Mouse (Mus musculus) heart, embryonic 16.5 days (tissue): ENCODE data around the gene Ccdc9b. TPM values are rescaled to one million over a fixed set of nuclear protein-coding genes. Genes with fewer than 3 reads are reported as not detected.

Source experiments
- ATAC-seq: fragments of 200-750 bp; cut with Nextera tagmentation; replicated peaks from 2 replicates; pipeline ENCODE4 v1.8.0; 2017; ENCODE audit warnings: moderate number of reproducible peaks; ENCODE audit not compliant: insufficient read depth, low FRiP score; ENCODE audit errors: extremely low read depth
- H3K27ac ChIP-seq: fragments of 300-500 bp; sonication (generic); 2 replicates; pipeline ENCODE4 v1.5.1; 2014; ENCODE audit warnings: mild to moderate bottlenecking, low read length, control low read depth, moderate library complexity
- H3K27me3 ChIP-seq: fragments of 300-500 bp; sonication (generic); 2 replicates; pipeline ENCODE4 v1.6.1; 2014; ENCODE audit warnings: low read length, mixed read lengths; ENCODE audit not compliant: control insufficient read depth, insufficient read depth
- H3K36me3 ChIP-seq: fragments of 300-500 bp; sonication (generic); 2 replicates; pipeline ENCODE4 v1.6.1; 2014; ENCODE audit not compliant: control insufficient read depth, insufficient read depth
- H3K4me1 ChIP-seq: fragments of 300-500 bp; sonication (generic); 2 replicates; pipeline ENCODE4 v1.6.1; 2014; ENCODE audit warnings: low read length, mixed read lengths; ENCODE audit not compliant: control insufficient read depth, insufficient read depth
- H3K4me2 ChIP-seq: fragments of 300-500 bp; sonication (generic); 2 replicates; pipeline ENCODE4 v1.6.1; 2014; ENCODE audit warnings: low read depth, mild to moderate bottlenecking, control low read depth, low read length
- H3K4me3 ChIP-seq: fragments of 300-500 bp; sonication (generic); 2 replicates; pipeline ENCODE4 v1.5.1; 2014; ENCODE audit warnings: mild to moderate bottlenecking, control low read depth, low read length
- H3K9ac ChIP-seq: fragments of 300-500 bp; sonication (generic); 2 replicates; pipeline ENCODE4 v1.6.1; 2014; ENCODE audit warnings: low read length, control low read depth
- H3K9me3 ChIP-seq: fragments of 300-500 bp; sonication (generic); replicated peaks from 2 replicates; pipeline ENCODE4 v1.6.1; 2016; ENCODE audit warnings: low read length; ENCODE audit not compliant: control insufficient read depth
- WGBS: fragments of 180-500 bp; shearing (Covaris S2); extraction: QIAGEN DNeasy Blood & Tissue Kit; methylation state at CpG from one replicate; pipeline ENCODE4 v1.1.7; 2014; 5-methylcytosine and 5-hydroxymethylcytosine counted together
- polyA plus RNA-seq: library from polyadenylated mRNA; unstranded; fragments of >200 nt; fragmentation: Nextera tagmentation; extraction: Ambion mirVana; gene quantifications from 2 replicates; pipeline ENCODE4 v1.2.1, GENCODE M21; 2015

The Ccdc9b gene
- polyA plus RNA-seq, 1 experiment from 2014 or later, result 2.0 TPM

DNA sequence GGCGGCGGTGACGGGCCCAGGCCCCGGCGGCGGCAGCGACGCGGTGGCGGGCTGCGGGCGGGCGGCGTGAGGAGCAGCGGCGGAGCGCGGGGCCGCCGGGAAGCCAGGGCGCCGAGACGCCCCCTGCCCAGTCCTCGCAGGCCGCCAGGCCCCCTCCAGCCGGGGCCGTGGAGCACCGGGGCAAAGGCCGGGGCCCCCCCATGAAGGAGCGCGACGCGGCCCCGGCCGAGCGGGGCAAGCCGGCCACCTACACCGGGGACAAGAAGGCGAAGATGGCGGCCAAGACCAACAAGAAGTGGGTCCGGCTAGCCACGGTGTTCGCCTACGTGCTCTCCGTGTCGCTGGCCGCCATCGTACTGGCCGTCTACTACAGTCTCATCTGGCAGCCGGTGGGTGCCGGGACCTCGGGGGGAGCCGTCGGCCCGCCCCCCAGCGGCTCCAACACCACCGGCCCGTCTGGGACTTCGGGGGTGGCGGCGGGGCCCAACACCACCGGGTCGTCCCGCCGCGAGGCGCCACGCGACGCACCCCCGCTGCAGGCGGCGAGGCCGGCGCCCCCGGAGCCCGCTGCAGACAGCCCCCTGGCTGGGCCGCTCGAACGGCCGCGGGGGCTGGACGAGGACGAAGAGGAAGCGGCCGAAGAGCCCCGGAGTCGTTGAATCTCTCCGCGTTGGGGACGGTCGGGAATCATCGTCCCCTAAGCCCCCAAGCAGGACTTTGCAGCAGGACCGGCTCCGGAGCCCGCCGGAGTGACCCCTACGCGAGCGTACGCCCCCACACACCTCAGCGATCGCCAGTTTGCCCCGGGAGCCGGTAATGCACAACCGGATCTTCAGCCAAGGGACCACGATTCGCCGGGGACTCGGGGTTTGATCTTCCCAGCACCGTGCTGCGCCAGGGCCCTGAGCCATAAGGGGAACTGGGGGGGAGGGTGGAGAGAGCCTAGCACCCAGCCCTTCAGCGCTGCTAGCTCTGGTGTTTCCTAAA is 16.3 kb downstream of the Ccdc9b start:
- Histone ChIP-seq H3K9ac (peak overlapping the region; percentile 97), H3K4me1 (peaks cover 44% of the 10 kb centered on the region), H3K4me3 (peak overlapping the region; percentile 82), H3K9me3 (no peaks in the 10 kb centered on the region), H3K36me3 (peaks cover 3% of the 10 kb centered on the region), H3K27me3 (peaks cover 2% of the 10 kb centered on the region; the same call in 1 of the 2 replicates), H3K4me2 (peak overlapping the region; percentile 93), H3K27ac (peak overlapping the region; percentile 87)
- under 1% methylated on average over 101 of the region's 113 CpGs for WGBS
- peak; percentile 10 for ATAC-seq

DNA sequence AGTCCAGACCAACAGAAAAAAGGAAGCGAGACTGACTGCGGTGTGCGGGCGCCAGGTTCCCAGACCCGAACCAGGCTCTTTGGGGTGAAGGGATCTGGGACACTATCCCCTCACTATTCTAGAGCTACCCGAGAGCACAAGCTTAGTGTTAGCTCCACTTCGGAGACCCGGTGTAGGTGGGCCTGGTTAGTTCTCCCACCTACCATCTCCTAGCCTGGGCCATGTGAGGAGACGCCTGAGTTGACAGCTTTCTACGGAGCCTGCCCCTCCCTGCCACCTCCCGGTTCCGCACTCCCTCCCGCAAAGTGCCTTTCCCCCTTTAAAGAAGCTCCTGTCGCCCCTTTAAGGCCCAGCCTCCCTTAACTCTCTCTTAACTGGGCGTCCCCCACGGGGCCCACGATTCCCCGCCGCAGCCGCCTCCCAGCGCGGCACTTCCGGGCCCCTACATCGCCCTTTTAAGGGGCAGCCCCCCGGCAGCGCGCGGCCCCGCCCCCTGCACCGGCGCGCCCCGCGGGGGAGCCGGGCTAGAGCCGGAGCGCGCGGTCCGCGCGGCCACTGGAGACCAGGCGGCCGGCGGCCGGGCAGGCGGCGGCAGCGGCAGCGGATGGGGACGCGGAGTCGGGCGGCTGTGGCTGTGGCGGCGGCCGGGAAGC is 17.1 kb downstream of the Ccdc9b start, which contains the start of gene Inafm2:
Gene Inafm2, plus strand, starts transcription at position 527 of the 653 bp plus-strand sequence.
- Histone ChIP-seq H3K4me1 (peaks cover 39% of the 10 kb centered on the region), H3K9ac (peak within 1 kb of the TSS; percentile 97), H3K27ac (peak within 1 kb of the TSS; percentile 87), H3K9me3 (no peaks in the 10 kb centered on the region), H3K4me3 (peak within 1 kb of the TSS; percentile 82), H3K27me3 (peaks cover 2% of the 10 kb centered on the region; the same call in 1 of the 2 replicates), H3K36me3 (peaks cover 3% of the 10 kb centered on the region), H3K4me2 (peak within 1 kb of the TSS; percentile 93)
- peak; percentile 85 for ATAC-seq
- under 1% methylated on average over 53 of the region's 57 CpGs for WGBS

DNA sequence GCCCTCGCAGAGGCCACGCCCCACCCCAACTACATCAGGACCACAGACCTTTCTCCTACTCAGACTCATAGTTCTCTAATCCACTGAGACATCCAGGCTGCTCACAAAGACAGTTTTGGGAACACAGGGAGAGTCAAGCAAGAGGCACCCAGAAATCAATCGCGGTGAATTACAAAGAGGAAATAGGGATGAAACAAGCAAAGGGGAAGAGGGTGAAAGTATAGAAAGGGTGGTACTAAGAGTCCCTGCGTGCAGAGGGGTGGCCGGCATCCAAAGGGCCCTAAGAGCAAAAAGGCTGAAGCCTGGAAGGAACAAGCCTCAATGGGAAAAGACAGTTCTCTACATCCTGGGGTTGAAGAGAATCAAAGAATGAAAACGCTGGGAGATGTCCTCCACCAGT is 17.8 kb downstream of the Ccdc9b start:
- 26% methylated on average over 7 of the region's 7 CpGs for WGBS
- Histone ChIP-seq H3K4me1 (peaks cover 32% of the 10 kb centered on the region), H3K9ac (no peak overlapping the region), H3K27me3 (peaks cover 2% of the 10 kb centered on the region; the same call in 1 of the 2 replicates), H3K9me3 (no peaks in the 10 kb centered on the region), H3K27ac (no peak overlapping the region), H3K4me3 (peak overlapping the region; percentile 82), H3K36me3 (peaks cover 3% of the 10 kb centered on the region), H3K4me2 (peak overlapping the region; percentile 93)
- ATAC-seq, result no peak

DNA sequence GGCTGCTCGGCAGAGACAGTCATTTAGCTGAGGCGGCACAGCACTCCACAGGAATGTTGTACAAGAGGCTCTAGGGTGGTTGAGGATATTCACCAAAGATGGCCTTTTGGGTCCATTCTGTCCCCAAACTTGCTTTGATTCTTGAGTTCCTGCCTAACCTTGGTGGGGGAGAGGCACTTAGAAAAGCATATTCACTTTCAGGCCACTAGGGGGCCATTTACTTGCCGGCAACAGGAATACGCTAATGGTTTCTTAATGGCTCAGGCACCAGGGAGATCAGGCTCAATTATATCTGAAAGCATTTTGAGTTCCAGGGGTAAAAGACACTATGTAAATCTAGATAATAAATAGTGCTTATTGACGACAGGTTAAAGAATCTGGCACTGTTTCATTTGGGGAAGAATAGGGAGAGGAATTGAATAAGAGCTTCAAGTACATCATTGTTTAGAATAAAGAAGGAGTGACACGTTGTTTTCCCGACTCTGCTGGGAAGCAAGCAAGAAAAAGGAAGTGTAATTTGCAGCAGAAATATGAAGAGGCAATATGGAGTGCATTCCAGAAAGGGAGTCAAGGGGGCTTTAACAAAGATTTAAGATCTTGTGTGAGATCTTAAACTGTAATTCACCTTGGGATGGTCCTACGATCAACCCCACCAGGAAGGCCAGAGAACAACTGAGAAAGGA is 19.1 kb downstream of the Ccdc9b start:
- H3K9ac ChIP-seq, result no peak overlapping the region
- no peak for ATAC-seq
- peaks cover 21% of the 10 kb centered on the region for H3K4me1 ChIP-seq
- H3K4me3 ChIP-seq, result no peak overlapping the region
- H3K9me3 ChIP-seq, result no peaks in the 10 kb centered on the region
- WGBS, result 30% methylated on average over 8 of the region's 8 CpGs
- H3K36me3 ChIP-seq, result no peaks in the 10 kb centered on the region
- H3K4me2 ChIP-seq, result no peak overlapping the region
- H3K27me3 ChIP-seq, result peaks cover 2% of the 10 kb centered on the region; the same call in 1 of the 2 replicates
- no peak overlapping the region for H3K27ac ChIP-seq

DNA sequence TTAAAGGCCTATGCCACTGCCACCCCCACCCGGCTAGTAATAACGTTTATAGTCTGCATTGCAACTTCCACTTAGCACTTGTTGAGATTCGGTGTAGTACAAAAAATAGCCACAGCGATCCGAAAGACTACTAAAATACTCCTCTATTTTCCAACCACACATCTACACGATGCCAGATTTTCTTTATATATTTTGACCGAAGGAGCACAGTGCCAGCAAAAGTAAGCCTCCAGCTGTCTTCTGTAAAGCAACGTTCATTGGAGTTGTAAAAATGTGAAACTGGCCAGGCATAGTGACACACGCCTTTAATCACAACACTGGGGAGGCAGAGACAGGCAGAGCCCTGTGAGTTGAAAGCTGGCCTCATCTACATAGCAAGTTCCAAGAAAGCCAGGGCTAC is 21.3 kb downstream of the Ccdc9b start:
- H3K27ac ChIP-seq, result no peak overlapping the region
- H3K9ac ChIP-seq, result no peak overlapping the region
- H3K4me3 ChIP-seq, result no peak overlapping the region
- no peaks in the 10 kb centered on the region for H3K36me3 ChIP-seq
- no peak overlapping the region for H3K4me2 ChIP-seq
- 62% methylated on average over 9 of the region's 9 CpGs for whole genome bisulfite sequencing
- ATAC-seq, result no peak
- no peaks in the 10 kb centered on the region for H3K9me3 ChIP-seq
- H3K4me1 ChIP-seq, result peaks cover 6% of the 10 kb centered on the region
- peaks cover 2% of the 10 kb centered on the region; the same call in 1 of the 2 replicates for H3K27me3 ChIP-seq

DNA sequence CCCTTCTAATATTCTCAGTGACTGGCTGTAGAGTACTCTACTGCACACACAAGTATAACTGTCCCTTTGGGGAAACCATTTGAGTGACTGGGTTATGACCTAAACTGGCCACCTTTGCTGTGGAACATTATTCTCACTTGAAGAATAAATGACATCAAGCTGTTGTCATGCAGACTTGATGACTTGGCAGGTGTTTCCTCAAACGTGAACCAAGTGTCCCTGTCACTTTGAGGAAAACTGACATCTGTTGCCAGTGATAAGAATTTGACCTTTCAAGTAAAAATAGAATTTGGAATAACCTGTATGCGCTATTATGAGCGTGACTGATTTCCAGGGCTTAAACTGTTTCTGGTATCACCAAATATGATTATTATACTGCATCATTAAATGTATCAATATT is 22.1 kb downstream of the Ccdc9b start:
- Histone ChIP-seq H3K9ac (no peak overlapping the region), H3K4me1 (peaks cover 6% of the 10 kb centered on the region), H3K4me3 (no peak overlapping the region), H3K27me3 (peaks cover 2% of the 10 kb centered on the region; the same call in 1 of the 2 replicates), H3K27ac (no peak overlapping the region), H3K9me3 (no peaks in the 10 kb centered on the region), H3K36me3 (no peaks in the 10 kb centered on the region), H3K4me2 (no peak overlapping the region)
- no peak for ATAC-seq
- whole genome bisulfite sequencing, result 47% methylated on average over 3 of the region's 3 CpGs

DNA sequence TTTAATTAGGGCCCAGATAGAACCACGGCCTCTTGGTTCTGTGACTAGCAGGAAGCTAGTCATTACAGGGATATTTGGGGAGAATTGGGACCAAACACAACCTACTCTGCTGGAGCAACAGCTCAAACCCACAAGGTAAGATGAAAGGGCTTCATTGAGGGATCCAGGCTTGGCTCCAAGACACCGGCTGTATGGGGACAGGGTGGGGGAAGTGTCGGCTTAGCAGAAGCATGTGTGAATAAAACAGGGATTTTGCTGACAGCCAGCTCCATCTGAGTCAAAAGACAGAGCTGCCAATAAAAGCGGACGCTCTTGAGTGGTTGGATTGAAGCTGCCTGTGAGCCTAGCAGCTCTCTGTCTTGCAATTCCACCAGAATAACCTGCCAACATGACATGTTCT is 29.1 kb downstream of the Ccdc9b start:
- H3K9me3 ChIP-seq, result no peaks in the 10 kb centered on the region
- H3K36me3 ChIP-seq, result no peaks in the 10 kb centered on the region
- peaks cover 2% of the 10 kb centered on the region; the same call in 1 of the 2 replicates for H3K27me3 ChIP-seq
- H3K4me2 ChIP-seq, result no peak overlapping the region
- no peak overlapping the region for H3K9ac ChIP-seq
- H3K4me1 ChIP-seq, result peaks cover 22% of the 10 kb centered on the region
- H3K4me3 ChIP-seq, result no peak overlapping the region
- no peak for ATAC-seq
- 43% methylated on average over 5 of the region's 5 CpGs for whole genome bisulfite sequencing
- no peak overlapping the region for H3K27ac ChIP-seq

DNA sequence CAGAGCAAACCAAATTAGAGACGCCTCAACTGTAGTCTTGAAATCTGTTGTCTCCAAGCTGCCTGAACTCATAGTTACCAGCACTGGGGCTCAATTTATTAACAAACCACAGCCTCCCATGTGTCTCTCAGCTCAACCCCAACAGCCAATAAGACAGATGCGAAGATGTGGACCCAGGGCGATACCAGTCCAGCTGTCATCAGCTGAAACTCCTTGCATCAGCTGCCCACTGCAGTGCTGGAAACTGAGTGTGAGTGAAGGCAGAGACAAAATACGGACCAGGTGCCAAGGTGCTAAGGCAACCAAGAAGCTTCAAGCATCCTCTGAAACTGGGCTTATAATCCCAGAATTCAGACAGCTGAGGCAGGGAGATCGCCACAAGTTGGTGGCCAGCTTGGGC is 30.5 kb downstream of the Ccdc9b start:
- no peak overlapping the region for H3K4me3 ChIP-seq
- H3K4me1 ChIP-seq, result peaks cover 28% of the 10 kb centered on the region
- no peak for ATAC-seq
- H3K9me3 ChIP-seq, result no peaks in the 10 kb centered on the region
- no peaks in the 10 kb centered on the region for H3K36me3 ChIP-seq
- H3K9ac ChIP-seq, result no peak overlapping the region
- peaks cover 2% of the 10 kb centered on the region; the same call in 1 of the 2 replicates for H3K27me3 ChIP-seq
- WGBS, result 74% methylated on average over 5 of the region's 5 CpGs
- H3K27ac ChIP-seq, result no peak overlapping the region
- H3K4me2 ChIP-seq, result no peak overlapping the region
